Mouse (Mus musculus) cerebellum, adult 2 months (tissue): ENCODE results near the gene Igsf11.

Source experiments
- CTCF ChIP-seq: fragments of 200-500 bp; IDR thresholded peaks from 2 replicates; pipeline ENCODE4 v1.5.1; 2011; ENCODE audit warnings: low read depth, mild to moderate bottlenecking, control low read depth, low read length, moderate library complexity, borderline replicate concordance; ENCODE audit not compliant: insufficient read depth
- POLR2A ChIP-seq: fragments of 200-500 bp; IDR thresholded peaks from 2 replicates; pipeline ENCODE4 v1.6.1; 2011; ENCODE audit warnings: low read length, control low read depth, borderline replicate concordance; ENCODE audit not compliant: insufficient read depth

DNA sequence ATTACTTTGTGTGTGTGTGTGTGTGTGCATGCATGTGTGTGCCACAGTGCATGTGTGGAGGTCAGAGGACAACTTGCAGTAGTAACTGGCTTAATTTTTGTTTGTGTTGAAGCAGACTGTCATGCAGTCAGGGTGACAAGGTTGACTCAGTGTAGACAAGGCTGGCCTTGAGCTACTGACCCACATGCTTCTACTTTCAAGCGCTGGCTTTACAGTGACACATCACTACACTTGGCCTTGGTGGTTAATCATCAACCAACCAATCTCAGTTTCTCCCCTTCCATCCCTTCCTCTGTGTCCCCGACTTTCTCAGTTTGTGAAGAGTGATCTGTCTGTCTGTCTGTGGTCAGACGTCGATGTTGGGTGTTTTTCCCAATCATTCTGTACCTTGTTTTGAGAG is 23.0 kb downstream of the Igsf11 start:
- no peak for TF ChIP-seq CTCF
- TF ChIP-seq POLR2A, result no peak
